Comparison of ENCODE assay signal across 26 mouse cellular contexts in the genomic region with DNA sequence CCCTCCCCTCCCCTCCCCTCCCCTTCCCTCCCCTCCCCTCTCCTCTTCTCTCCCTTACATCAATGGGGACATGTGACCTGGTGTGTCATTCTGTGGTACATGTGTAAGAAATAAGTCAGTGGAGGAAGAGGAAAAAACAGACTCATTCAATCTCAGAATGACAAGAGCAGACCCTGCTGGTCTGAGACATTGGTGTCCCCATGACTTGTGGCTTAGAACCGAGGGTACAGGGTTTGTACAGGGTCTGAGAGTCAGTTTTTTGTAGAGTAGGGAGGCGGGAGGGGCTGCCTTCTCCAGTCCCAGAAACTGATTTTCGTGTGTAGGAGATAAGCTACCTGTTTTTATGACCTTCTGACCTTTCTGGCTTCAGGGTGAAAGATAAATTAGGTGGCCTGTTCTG. TPM values are rescaled to one million over a fixed set of nuclear protein-coding genes. Genes with fewer than 3 reads are reported as not detected.
DNase-seq lines count a peak whose midpoint lies in the region; ATAC-seq and TF ChIP-seq lines count a peak whose summit lies in the region.
"Had no signal": no experiment of that assay in that cellular context is flagged by ENCODE, and none has a peak within 500 bp of the region (broad histone marks: within the 10 kb centered on the region; RNA-seq: fewer than 3 reads in every experiment).

No protein-coding gene starts in this region.

- H3K4me3 ChIP-seq in liver, embryonic 15.5 days (replicated peaks), result no peak overlapping the region
- H3K4me3 ChIP-seq in liver, embryonic 11.5 days (ENCODE audit: low read depth, low read length), result no peak overlapping the region
- H3K4me3 ChIP-seq in CH12.LX (replicated peaks in 1 of 3; ENCODE audit: low read depth in 2 of 3, low read length in 2 of 3, poor library complexity in 1 of 3) (no peak overlapping the region), myocyte (no peak overlapping the region)
- H3K4me3 ChIP-seq: embryonic facial prominence, embryonic 15.5 days; heart, embryonic 12.5 days; hindbrain, embryonic 10.5 days; kidney, embryonic 15.5 days; limb, embryonic 15.5 days had no signal

- H3K9me3 ChIP-seq in liver, embryonic 15.5 days (replicated peaks), result no peaks in the 10 kb centered on the region
- no peaks in the 10 kb centered on the region for H3K9me3 ChIP-seq in liver, embryonic 11.5 days (ENCODE audit: control insufficient read depth, low read length)
- no peaks in the 10 kb centered on the region for H3K9me3 ChIP-seq in CH12.LX (replicated peaks; ENCODE audit: low read length)
- H3K9me3 ChIP-seq: embryonic facial prominence, embryonic 15.5 days; kidney, embryonic 15.5 days; limb, embryonic 15.5 days had no signal

- peak; percentile 61; the same call in 1 of the 2 replicates for TF ChIP-seq EP300 in CH12.LX (IDR thresholded peaks at IDR 0.05; ENCODE audit: low read length)

- WGBS in liver, embryonic 15.5 days (ENCODE audit: insufficient replicate concordance), result 3% methylated on average over 3 of the region's 3 CpGs
- WGBS in liver, embryonic 11.5 days, result 16% methylated on average over 3 of the region's 3 CpGs

- no peaks in the 10 kb centered on the region for H3K4me1 ChIP-seq in liver, embryonic 15.5 days (replicated peaks)
- 0 out of 2 replicates have a peak, but pooled peaks cover 2% of the 10 kb centered on the region for H3K4me1 ChIP-seq in liver, embryonic 11.5 days (replicated peaks; ENCODE audit: control insufficient read depth, insufficient read depth, low read length)
- H3K4me1 ChIP-seq in CH12.LX (ENCODE audit: control insufficient read depth in 1 of 2, insufficient read depth in 2 of 2), result peaks cover 2 to 3% of the 10 kb centered on the region in 2 experiments; a peak in 1 of 4 replicates
- H3K4me1 ChIP-seq: embryonic facial prominence, embryonic 15.5 days; limb, embryonic 15.5 days had no signal

- H3K79me2 ChIP-seq in CH12.LX (replicated peaks; ENCODE audit: control insufficient read depth, extremely low read depth, insufficient read depth, poor library complexity, severe bottlenecking) (no peaks in the 10 kb centered on the region), myocyte (ENCODE audit: control insufficient read depth, insufficient read depth) (no peaks in the 10 kb centered on the region)

- no peak for ATAC-seq in liver, embryonic 15.5 days (ENCODE audit: insufficient read depth)
- ATAC-seq in liver, embryonic 11.5 days (replicated peaks; ENCODE audit: low FRiP score), result no peak
- ATAC-seq: CD4-positive, CD25-positive, alpha-beta regulatory T cell, adult 4 months; forebrain, embryonic 16.5 days had no signal

- peak in 1 of 2 experiments; percentile 43; a peak in 2 of 4 replicates for TF ChIP-seq CTCF in CH12.LX (conservative IDR thresholded peaks at IDR 0.05 in 1 of 2, IDR thresholded peaks at IDR 0.05 in 1 of 2; ENCODE audit: low read depth in 2 of 2, low read length in 2 of 2)

- no peak overlapping the region for H3K4me2 ChIP-seq in liver, embryonic 15.5 days
- no peak overlapping the region for H3K4me2 ChIP-seq in liver, embryonic 11.5 days
- H3K4me2 ChIP-seq in CH12.LX (ENCODE audit: insufficient read depth, low read depth, poor library complexity, severe bottlenecking) (no peak overlapping the region), myocyte (ENCODE audit: low read depth) (no peak overlapping the region)
- H3K4me2 ChIP-seq: embryonic facial prominence, embryonic 15.5 days; heart, embryonic 12.5 days; kidney, embryonic 15.5 days; limb, embryonic 15.5 days had no signal

- H3K36me3 ChIP-seq in liver, embryonic 15.5 days (replicated peaks), result no peaks in the 10 kb centered on the region
- no peaks in the 10 kb centered on the region for H3K36me3 ChIP-seq in liver, embryonic 11.5 days (ENCODE audit: control insufficient read depth, insufficient read depth, low read length)
- H3K36me3 ChIP-seq in CH12.LX (replicated peaks in 1 of 2; ENCODE audit: control insufficient read depth in 1 of 2, insufficient read depth in 1 of 2, low read length in 1 of 2) (no peaks in the 10 kb centered on the region), myocyte (ENCODE audit: control insufficient read depth, insufficient read depth) (no peaks in the 10 kb centered on the region)
- H3K36me3 ChIP-seq: embryonic facial prominence, embryonic 15.5 days; heart, embryonic 12.5 days; hindbrain, embryonic 10.5 days; kidney, embryonic 15.5 days; limb, embryonic 15.5 days had no signal

- H3K9ac ChIP-seq in liver, embryonic 15.5 days, result no peak overlapping the region
- no peak overlapping the region for H3K9ac ChIP-seq in liver, embryonic 11.5 days (ENCODE audit: low read depth, low read length)
- H3K9ac ChIP-seq in CH12.LX (ENCODE audit: insufficient read depth, low read depth), result no peak overlapping the region
- H3K9ac ChIP-seq: embryonic facial prominence, embryonic 15.5 days; heart, embryonic 12.5 days; kidney, embryonic 15.5 days; limb, embryonic 15.5 days had no signal

- in situ Hi-C loops in CH12.LX (cut with MboI; ENCODE audit: low pct_ligation_motif_present, low pct_unique_long_range_greater_than_20kb, low sequenced_read_pairs), result no loop called here

- DNase-seq in liver, embryonic 11.5 days (ENCODE audit: low spot score), result no peak
- DNase-seq in CH12.LX (ENCODE audit: extremely low read depth) (peak; percentile 55), NIH3T3 (ENCODE audit: low read depth) (peak; percentile 44)
- DNase-seq in cerebellum, adult 18-20 months, result no peak
- no peak for DNase-seq in lung, postnatal 14 days
- DNase-seq: adrenal gland, postnatal 36 days; cerebellum, adult 9-11 months; gastrocnemius, postnatal 10 days; heart, adult 18-20 months; heart, postnatal 10 days; kidney, adult 11 months; layer of hippocampus, adult 9-11 months; thymus, adult 2 months; thymus, postnatal 4 days had no signal

- no peak overlapping the region for H3ac ChIP-seq in myocyte (ENCODE audit: control insufficient read depth, insufficient read length)

- dilution Hi-C loops in CH12.LX (cut with MboI; ENCODE audit: extremely low pct_ligation_motif_present, extremely low pct_unique_long_range_greater_than_20kb, low sequenced_read_pairs), result no loop called here

- 0 out of 2 replicates have a peak overlapping the region, but pooled peaks have one; percentile 41 for H3K27ac ChIP-seq in liver, embryonic 15.5 days (replicated peaks)
- H3K27ac ChIP-seq in liver, embryonic 11.5 days (ENCODE audit: low read depth, low read length), result no peak overlapping the region; the same call in 1 of the 2 replicates
- H3K27ac ChIP-seq in CH12.LX (ENCODE audit: insufficient read depth, low read depth), result no peak overlapping the region
- H3K27ac ChIP-seq: embryonic facial prominence, embryonic 15.5 days; kidney, embryonic 15.5 days; limb, embryonic 15.5 days; macrophage had no signal

- no peak for TF ChIP-seq POLR2A in CH12.LX (IDR thresholded peaks at IDR 0.05; ENCODE audit: low read depth, low read length)
- no peak for TF ChIP-seq POLR2A in myocyte (IDR thresholded peaks at IDR 0.05; ENCODE audit: insufficient read length, low read depth)

- no peaks in the 10 kb centered on the region for H3K27me3 ChIP-seq in liver, embryonic 15.5 days
- H3K27me3 ChIP-seq in liver, embryonic 11.5 days (replicated peaks; ENCODE audit: control insufficient read depth, insufficient read depth, low read length), result no peaks in the 10 kb centered on the region
- H3K27me3 ChIP-seq in CH12.LX (replicated peaks) (peaks cover 12% of the 10 kb centered on the region), myocyte (ENCODE audit: control insufficient read depth, insufficient read depth, insufficient read length) (peaks cover 10% of the 10 kb centered on the region)
- H3K27me3 ChIP-seq: embryonic facial prominence, embryonic 15.5 days; heart, embryonic 12.5 days; kidney, embryonic 15.5 days; limb, embryonic 15.5 days had no signal

- peak; percentile 29 for TF ChIP-seq RAD21 in CH12.LX (IDR thresholded peaks at IDR 0.05; ENCODE audit: low read depth, low read length)

TF ChIP-seq in CH12.LX, 34 proteins besides CTCF, POLR2A, EP300 and RAD21 (continues in another document):
- TF ChIP-seq TBP (conservative IDR thresholded peaks at IDR 0.05; ENCODE audit: low read depth, low read length) (peak; percentile 59; the same call in 1 of the 2 replicates), ZKSCAN1 (IDR thresholded peaks at IDR 0.05; ENCODE audit: borderline replicate concordance, low read depth, low read length) (no peak), SMC3 (IDR thresholded peaks at IDR 0.05; ENCODE audit: low read depth, low read length) (peak; percentile 24), MAX (IDR thresholded peaks at IDR 0.05; ENCODE audit: low read length) (peak; percentile 30; the same call in 1 of the 2 replicates), TCF12 (IDR thresholded peaks at IDR 0.05; ENCODE audit: low read depth, low read length) (no peak), ELF1 (IDR thresholded peaks at IDR 0.05; ENCODE audit: low read depth, low read length) (no peak), IRF4 (IDR thresholded peaks at IDR 0.05; ENCODE audit: low read depth, low read length) (peak; percentile 74; the same call in 1 of the 2 replicates), BHLHE40 (IDR thresholded peaks at IDR 0.05; ENCODE audit: low read depth, low read length) (peak; percentile 45), ETS1 (conservative IDR thresholded peaks at IDR 0.05; ENCODE audit: low read depth, low read length) (peak; percentile 66)

TF ChIP-seq in myocyte, 11 proteins besides CTCF, POLR2A, EP300 and RAD21:
- no peak for TF ChIP-seq MYOD1 (IDR thresholded peaks at IDR 0.05; ENCODE audit: control insufficient read depth in 1 of 3, insufficient read length in 2 of 3, low read depth in 2 of 3)
- TF ChIP-seq SRF (IDR thresholded peaks at IDR 0.05; ENCODE audit: control insufficient read depth, insufficient read length, low read depth), result no peak
- TF ChIP-seq TCF3 (IDR thresholded peaks at IDR 0.05; ENCODE audit: insufficient read length, low read depth), result no peak
- no peak for TF ChIP-seq MAX (IDR thresholded peaks at IDR 0.05; ENCODE audit: low read depth)
- no peak for TF ChIP-seq CEBPB (IDR thresholded peaks at IDR 0.05; ENCODE audit: insufficient read depth, poor library complexity, severe bottlenecking)
- TF ChIP-seq POLR2AphosphoS2 (IDR thresholded peaks at IDR 0.05; ENCODE audit: insufficient read length, low read depth), result no peak
- no peak for TF ChIP-seq TCF12 (IDR thresholded peaks at IDR 0.05; ENCODE audit: insufficient read depth, poor library complexity, severe bottlenecking)
- peak; percentile 71 for TF ChIP-seq USF1 (IDR thresholded peaks at IDR 0.05; ENCODE audit: low read depth)
TF ChIP-seq in myocyte: peak in this region for 1.

RNA-seq across cellular contexts. Expression of a gene that starts 23.5 kb away (rescaled TPM):
- 0.40 and 0.43 TPM in 2 replicates for polyA plus RNA-seq in liver, embryonic 15.5 days (2015; fragmentation: Nextera tagmentation; extraction: Ambion mirVana)
- 0.93 and 1.3 TPM in 2 replicates for polyA plus RNA-seq in liver, embryonic 11.5 days (2014; fragmentation: Nextera tagmentation; extraction: Ambion mirVana)
- total RNA-seq in CH12.LX (2012; rRNA removed) (0.08 TPM in 1 of 2 replicates, not detected in the other), CH12.LX (2014; rRNA removed) (not detected in 2 replicates)
- polyA plus RNA-seq in CH12.LX (2012; ENCODE audit: insufficient read length, low read depth) (not detected in 2 replicates), myocyte (2012; fragmentation: generic; extraction: Trizol) (not detected)
- total RNA-seq: gastrocnemius, postnatal 10 days; MEL; neutrophil, adult 5-6 weeks had no signal
- polyA plus RNA-seq: CD4-positive, CD25-positive, alpha-beta regulatory T cell, adult 4 months; macrophage had no signal

Comparison
In these comparisons a context has a peak if more than half of its experiments do, and no peak if none do; other contexts are left out.
1. DNase-seq: peak in CH12.LX (single experiment) and NIH3T3 (single experiment); none in liver, embryonic 11.5 days (single experiment), cerebellum, adult 18-20 months (0 of 2) and lung, postnatal 14 days (single experiment).